Mouse (Mus musculus) kidney, embryonic 15.5 days (tissue): ENCODE data around the gene Map3k14. TPM values are rescaled to one million over a fixed set of nuclear protein-coding genes. Genes with fewer than 3 reads are reported as not detected.
A peak's percentile ranks its signal among the peaks of the same experiment; 100 is the strongest.

ENCODE experiments used
- ATAC-seq: fragments of 200-750 bp; cut with Nextera tagmentation; replicated peaks from 2 replicates; pipeline ENCODE4 v1.8.0; 2017; ENCODE audit warnings: moderate TSS enrichment; ENCODE audit not compliant: low FRiP score
- H3K27ac ChIP-seq: fragments of 300-500 bp; sonication (generic); 2 replicates; pipeline ENCODE4 v1.5.1; 2015; ENCODE audit warnings: mild to moderate bottlenecking, inconsistent platforms
- H3K27me3 ChIP-seq: fragments of 300-500 bp; sonication (generic); 2 replicates; pipeline ENCODE4 v1.6.1; 2015; ENCODE audit warnings: inconsistent platforms
- H3K36me3 ChIP-seq: fragments of 300-500 bp; sonication (generic); 2 replicates; pipeline ENCODE4 v1.6.1; 2015; ENCODE audit warnings: inconsistent platforms
- H3K4me1 ChIP-seq: fragments of 300-500 bp; sonication (generic); 2 replicates; pipeline ENCODE4 v1.6.1; 2015; ENCODE audit warnings: inconsistent platforms
- H3K4me2 ChIP-seq: fragments of 300-500 bp; sonication (generic); 2 replicates; pipeline ENCODE4 v1.6.1; 2015; ENCODE audit warnings: moderate library complexity, mild to moderate bottlenecking, inconsistent platforms
- H3K4me3 ChIP-seq: fragments of 300-500 bp; sonication (generic); replicated peaks from 2 replicates; pipeline ENCODE4 v1.5.1; 2015; ENCODE audit warnings: mild to moderate bottlenecking, inconsistent platforms
- H3K9ac ChIP-seq: fragments of 300-500 bp; sonication (generic); 2 replicates; pipeline ENCODE4 v1.6.1; 2015; ENCODE audit warnings: mild to moderate bottlenecking, inconsistent platforms
- H3K9me3 ChIP-seq: fragments of 300-500 bp; sonication (generic); replicated peaks from 2 replicates; pipeline ENCODE4 v1.6.1; 2016; ENCODE audit warnings: inconsistent platforms
- WGBS: fragments of 180-500 bp; shearing (Covaris S2); methylation state at CpG from one replicate; pipeline ENCODE4 v1.1.7; 2015; ENCODE audit warnings: mixed read lengths; 5-methylcytosine and 5-hydroxymethylcytosine counted together
- polyA plus RNA-seq: library from polyadenylated mRNA; unstranded; fragments of >200 nt; fragmentation: Nextera tagmentation; extraction: Ambion mirVana; gene quantifications from 2 replicates; pipeline ENCODE4 v1.2.1, GENCODE M21; 2015

Gene Map3k14
- polyA plus RNA-seq, 1 experiment from 2014 or later, result 4.9 TPM

DNA sequence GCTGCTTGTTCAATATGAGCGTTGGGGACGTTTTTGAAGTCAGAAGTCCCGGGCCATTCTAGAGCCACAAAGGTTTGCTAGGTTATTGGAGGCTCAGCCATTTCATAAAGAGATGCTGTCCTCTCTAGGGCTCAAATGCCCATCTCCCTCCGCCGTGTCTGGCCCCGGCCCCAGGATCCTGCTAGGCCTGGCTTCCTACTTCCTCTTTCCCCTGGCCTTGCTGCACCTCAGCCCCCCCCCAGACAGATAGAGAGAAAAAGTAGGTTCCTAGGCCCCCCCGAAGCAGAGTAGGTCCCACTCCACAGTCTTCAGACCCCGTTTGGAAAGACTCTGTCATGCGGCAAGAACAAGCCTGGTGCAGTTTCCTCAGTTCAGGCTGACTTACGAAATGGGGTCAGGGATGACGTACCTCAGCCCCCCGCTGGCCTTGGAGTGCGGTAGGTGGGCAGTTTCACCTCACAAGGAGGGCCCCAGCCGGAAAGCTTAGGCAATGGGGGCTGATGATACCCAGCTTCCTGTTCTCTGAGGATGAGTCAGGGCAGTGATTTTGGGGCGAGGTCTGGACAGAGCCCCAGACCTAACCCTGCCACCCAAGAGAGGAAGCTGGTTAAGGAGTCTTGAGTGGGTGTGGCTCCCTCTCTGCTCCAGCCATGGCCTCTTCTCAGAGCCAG lies 89.3 kb downstream of the Map3k14 start:
- WGBS, result 82% methylated on average over 15 of the region's 15 CpGs
- H3K27ac ChIP-seq, result no peak overlapping the region
- H3K9me3 ChIP-seq, result no peaks in the 10 kb centered on the region
- no peaks in the 10 kb centered on the region for H3K36me3 ChIP-seq
- no peak overlapping the region for H3K4me2 ChIP-seq
- ATAC-seq, result no peak
- H3K9ac ChIP-seq, result no peak overlapping the region
- peaks cover 16% of the 10 kb centered on the region for H3K4me1 ChIP-seq
- peaks cover 3% of the 10 kb centered on the region for H3K27me3 ChIP-seq
- H3K4me3 ChIP-seq, result no peak overlapping the region

DNA sequence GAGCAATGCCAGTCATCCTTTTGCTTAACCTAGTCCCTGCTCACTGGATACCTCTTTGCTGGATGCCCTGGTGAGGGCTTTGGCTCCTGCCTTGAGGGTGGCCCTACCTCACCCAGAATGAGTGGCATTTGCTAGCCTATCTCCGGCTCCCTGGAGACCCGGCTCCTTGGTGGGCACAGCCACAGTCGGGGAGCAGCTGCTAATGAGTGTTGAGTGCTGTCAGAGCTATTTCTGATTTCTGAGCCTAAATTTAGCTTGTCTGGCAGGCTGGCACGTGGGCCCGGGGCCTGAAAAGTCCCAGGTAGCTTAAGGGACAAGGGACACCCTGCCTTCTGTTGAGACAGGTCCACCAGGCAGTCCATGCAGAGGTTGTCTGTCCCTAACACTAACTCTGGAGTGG lies 90.1 kb downstream of the Map3k14 start:
- Histone ChIP-seq H3K4me3 (no peak overlapping the region), H3K4me2 (no peak overlapping the region), H3K9ac (no peak overlapping the region), H3K27ac (no peak overlapping the region), H3K9me3 (no peaks in the 10 kb centered on the region), H3K27me3 (peaks cover 11% of the 10 kb centered on the region), H3K36me3 (no peaks in the 10 kb centered on the region), H3K4me1 (peaks cover 21% of the 10 kb centered on the region)
- no peak for ATAC-seq
- WGBS, result 85% methylated on average over 5 of the region's 5 CpGs

DNA sequence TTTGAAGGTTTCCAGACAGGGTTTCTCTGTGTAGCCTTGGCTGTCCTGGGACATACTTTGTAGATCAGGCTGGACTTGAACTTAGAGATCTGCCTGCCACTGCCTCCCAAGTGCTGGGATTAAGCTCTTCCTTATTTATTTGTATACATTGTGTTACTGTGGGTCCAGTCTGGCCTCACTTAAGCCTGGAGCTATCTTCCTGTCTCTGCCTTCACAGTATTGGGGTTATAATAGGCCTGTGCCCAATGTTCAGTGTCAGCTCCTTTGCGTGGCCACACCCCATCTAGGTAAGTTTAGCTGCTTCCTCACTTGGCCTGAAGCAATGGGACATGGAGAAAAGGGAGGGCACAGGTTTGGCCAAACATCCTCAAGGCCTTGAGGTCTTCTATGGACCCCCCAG lies 90.8 kb downstream of the Map3k14 start:
- no peak for ATAC-seq
- H3K36me3 ChIP-seq, result no peaks in the 10 kb centered on the region
- peaks cover 24% of the 10 kb centered on the region for H3K4me1 ChIP-seq
- peaks cover 18% of the 10 kb centered on the region for H3K27me3 ChIP-seq
- H3K9me3 ChIP-seq, result no peaks in the 10 kb centered on the region
- no peak overlapping the region for H3K27ac ChIP-seq
- H3K4me2 ChIP-seq, result no peak overlapping the region
- no peak overlapping the region for H3K9ac ChIP-seq
- 100% methylated on average over 1 of the region's 1 CpGs for WGBS
- H3K4me3 ChIP-seq, result no peak overlapping the region

DNA sequence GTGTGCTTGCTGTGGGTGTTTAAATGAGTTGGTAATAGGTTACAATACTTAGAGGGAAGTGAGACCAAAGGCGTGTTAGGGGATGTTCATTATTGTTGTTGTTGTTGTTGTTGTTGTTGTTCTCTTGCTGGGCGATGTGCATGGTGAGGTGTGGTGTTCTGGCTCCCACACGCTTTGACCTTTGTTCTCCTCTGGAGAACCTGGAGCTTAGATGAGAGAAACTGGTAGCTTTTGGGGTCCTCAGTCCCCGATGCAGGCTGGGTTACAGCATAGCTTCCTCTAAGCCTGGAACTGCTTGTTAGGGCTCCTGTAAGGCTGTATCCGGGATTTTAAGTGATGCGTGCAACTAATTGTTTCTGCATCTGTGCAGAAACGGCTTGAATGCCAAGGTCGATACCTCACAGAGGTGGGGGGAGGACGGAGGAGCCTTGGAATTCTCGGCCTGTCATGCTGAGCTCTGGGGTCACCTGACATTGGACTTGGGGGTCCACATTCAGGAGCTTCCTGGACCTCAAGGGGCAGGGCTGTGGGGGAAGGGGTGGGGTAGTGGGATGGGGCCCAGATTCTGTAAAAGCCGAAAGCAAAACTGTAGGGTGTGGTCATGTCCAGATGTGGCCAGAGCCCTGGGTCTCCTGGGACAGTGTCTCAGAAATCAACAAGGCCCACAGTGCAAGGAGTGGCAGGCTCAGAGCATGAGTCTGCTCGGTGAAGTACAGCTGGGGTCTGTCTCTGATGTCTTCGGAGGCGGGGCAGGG lies 91.4 kb downstream of the Map3k14 start:
- Histone ChIP-seq H3K9ac (no peak overlapping the region), H3K4me2 (no peak overlapping the region), H3K4me3 (no peak overlapping the region), H3K27ac (no peak overlapping the region), H3K9me3 (no peaks in the 10 kb centered on the region), H3K27me3 (peaks cover 23% of the 10 kb centered on the region), H3K36me3 (no peaks in the 10 kb centered on the region), H3K4me1 (peaks cover 31% of the 10 kb centered on the region)
- 59% methylated on average over 14 of the region's 14 CpGs for WGBS
- no peak for ATAC-seq

DNA sequence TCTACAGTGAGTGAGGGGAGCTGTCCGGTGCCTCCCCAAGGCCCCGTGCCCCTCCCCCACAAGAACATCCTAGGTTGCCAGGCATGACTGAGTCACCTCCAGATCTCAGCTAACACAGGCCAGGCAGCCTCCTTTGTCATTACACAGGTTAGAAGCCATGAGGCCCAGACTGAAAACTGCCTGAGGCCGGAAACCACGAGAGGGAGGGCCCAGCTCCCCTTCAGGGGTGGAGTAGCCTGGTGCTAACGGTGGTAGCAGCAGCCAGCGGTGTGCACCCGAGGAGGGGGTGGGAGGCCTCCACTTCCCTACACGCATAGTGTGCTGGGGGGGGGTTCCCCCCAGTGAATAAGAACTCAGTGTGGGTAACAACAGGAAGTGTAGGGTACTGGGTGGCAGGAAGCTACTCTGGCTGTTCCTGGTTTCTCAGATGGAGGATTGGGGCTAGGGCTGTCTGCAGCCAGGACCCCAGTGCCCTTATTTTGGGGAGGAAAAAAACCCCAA lies 92.3 kb downstream of the Map3k14 start:
- no peaks in the 10 kb centered on the region for H3K9me3 ChIP-seq
- H3K27me3 ChIP-seq, result peaks cover 32% of the 10 kb centered on the region
- H3K9ac ChIP-seq, result no peak overlapping the region
- no peak overlapping the region for H3K4me2 ChIP-seq
- no peak overlapping the region for H3K4me3 ChIP-seq
- no peaks in the 10 kb centered on the region for H3K36me3 ChIP-seq
- H3K27ac ChIP-seq, result peak overlapping the region; percentile 62
- ATAC-seq, result peak; percentile 31; the same call in 1 of the 2 replicates
- peaks cover 39% of the 10 kb centered on the region for H3K4me1 ChIP-seq
- WGBS, result 30% methylated on average over 8 of the region's 8 CpGs

DNA sequence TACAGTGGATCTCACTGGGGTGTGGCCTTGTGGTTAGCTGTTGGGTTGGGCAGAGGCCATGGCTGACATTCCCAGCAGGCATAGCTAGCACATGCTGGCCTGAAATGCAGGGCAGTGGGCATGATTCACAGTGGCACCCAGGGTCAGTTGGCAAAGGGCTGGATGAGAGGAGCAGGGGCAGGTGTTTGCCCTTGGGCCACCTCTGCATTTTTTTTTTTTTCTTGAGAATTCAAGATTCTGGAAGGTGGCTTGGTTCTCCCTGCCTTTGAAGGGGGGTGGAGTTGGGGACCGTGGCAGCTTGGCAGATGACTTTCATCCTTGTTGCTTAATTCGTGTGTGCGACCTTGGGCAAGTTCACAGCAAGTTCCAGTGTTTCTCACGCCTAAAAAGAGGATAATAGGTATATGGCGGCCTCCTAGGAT lies 92.8 kb downstream of the Map3k14 start:
- H3K4me3 ChIP-seq, result no peak overlapping the region
- H3K27me3 ChIP-seq, result peaks cover 37% of the 10 kb centered on the region
- no peaks in the 10 kb centered on the region for H3K9me3 ChIP-seq
- H3K4me1 ChIP-seq, result peaks cover 39% of the 10 kb centered on the region
- H3K9ac ChIP-seq, result no peak overlapping the region
- peak overlapping the region; percentile 62; the same call in 1 of the 2 replicates for H3K27ac ChIP-seq
- no peak for ATAC-seq
- WGBS, result 72% methylated on average over 5 of the region's 5 CpGs
- no peaks in the 10 kb centered on the region for H3K36me3 ChIP-seq
- H3K4me2 ChIP-seq, result no peak overlapping the region

DNA sequence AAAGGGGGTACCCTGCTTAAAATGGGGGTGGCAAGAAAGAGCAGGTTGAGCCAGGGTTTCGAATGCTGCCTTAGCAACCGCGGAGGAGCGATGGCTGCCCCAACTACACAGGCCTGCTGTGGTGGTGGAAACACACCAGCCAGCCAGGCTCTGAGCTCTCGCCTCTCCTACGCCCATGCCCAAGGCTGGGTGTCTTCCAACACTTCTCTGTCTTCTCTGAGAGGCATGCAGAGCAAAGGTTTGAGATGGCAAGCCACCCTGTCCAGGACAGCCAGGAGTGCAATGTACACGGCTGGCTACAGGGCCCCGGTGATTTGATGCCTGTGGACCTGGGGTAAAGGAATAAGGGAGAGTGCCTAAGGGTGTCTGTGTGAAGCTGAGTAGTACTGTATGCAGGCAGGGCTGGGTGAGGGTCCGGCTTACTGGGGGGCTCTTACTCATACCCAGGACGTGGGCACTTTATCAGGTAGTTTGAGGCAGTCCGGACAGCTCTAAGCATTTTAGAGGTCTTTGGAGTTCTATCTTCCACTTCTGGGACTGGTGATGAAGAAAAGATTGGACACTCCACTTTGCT lies 93.4 kb downstream of the Map3k14 start:
- Histone ChIP-seq H3K9me3 (no peaks in the 10 kb centered on the region), H3K4me3 (no peak overlapping the region), H3K27me3 (peaks cover 43% of the 10 kb centered on the region), H3K9ac (no peak overlapping the region), H3K4me2 (no peak overlapping the region), H3K36me3 (no peaks in the 10 kb centered on the region), H3K4me1 (peaks cover 39% of the 10 kb centered on the region), H3K27ac (no peak overlapping the region)
- 91% methylated on average over 11 of the region's 11 CpGs for WGBS
- ATAC-seq, result no peak

DNA sequence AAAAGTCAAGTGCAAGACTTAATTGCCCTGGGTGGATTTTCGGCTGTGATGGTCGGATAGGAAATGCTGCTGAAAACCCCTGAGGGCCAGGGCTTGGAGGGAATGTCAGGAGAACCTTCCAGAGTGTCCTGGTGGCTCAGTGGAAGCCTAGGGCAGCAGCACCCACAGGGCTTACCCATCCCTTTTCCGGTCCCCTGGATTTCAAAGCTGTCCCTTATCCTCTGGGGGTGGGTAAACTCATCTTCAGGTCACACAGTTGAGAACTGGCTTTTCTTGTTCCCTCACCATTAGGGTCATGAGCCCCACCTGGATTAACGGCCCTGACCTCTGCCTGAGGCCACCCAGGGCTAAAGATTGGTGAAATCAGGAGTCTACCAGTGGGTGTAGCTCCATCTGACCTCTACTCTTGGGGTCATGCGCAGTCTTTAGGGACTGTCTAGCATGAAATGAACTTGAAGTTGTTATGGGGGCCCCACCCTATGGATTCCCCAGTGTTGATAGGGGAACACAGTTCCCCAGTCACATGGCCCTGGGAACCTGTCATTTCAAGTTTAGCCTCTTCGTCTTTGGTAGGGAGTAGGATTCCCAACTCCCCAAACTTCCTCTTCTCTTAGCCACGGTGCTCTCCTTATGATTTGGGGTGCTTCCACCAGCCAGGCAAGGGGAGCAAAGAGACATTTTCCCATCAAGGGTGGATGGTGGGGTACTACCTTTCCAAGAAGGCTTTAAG lies 94.1 kb downstream of the Map3k14 start:
- Histone ChIP-seq H3K36me3 (no peaks in the 10 kb centered on the region), H3K27me3 (peaks cover 48% of the 10 kb centered on the region), H3K4me2 (no peak overlapping the region), H3K4me3 (no peak overlapping the region), H3K27ac (no peak overlapping the region), H3K9me3 (no peaks in the 10 kb centered on the region), H3K9ac (no peak overlapping the region), H3K4me1 (peaks cover 39% of the 10 kb centered on the region)
- 79% methylated on average over 7 of the region's 7 CpGs for WGBS
- no peak for ATAC-seq

DNA sequence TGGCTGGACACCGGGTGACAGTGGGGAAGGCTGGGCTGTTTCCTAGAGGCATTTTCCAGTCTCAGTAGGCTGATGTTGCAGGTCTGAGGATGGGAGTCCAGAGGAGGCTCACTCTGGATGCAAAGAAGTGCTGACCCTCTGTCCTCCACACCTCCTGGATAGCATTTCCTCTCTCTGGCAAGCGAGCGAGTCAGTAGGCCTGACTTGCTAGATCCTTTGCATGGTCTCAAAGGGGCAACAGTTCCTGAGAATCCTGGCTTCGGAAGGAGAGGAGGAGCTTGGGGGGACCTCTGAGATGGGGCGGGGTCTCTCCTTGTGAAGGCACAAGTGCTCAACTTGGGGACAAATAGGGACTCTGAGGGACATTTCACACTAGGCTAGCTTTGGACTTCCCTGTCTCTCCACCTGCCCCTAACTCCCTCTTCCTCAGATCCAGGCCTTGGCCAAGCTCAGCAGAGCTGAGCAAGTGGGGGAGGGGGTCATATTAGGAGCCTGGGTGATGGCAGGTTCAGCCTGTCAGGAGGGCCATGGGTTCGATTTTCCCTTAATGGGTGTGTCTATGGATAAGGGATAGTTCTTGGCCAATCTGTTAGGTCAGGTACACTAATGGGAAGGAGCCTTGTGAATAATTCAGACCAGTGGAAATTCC lies 94.8 kb downstream of the Map3k14 start:
- Histone ChIP-seq H3K4me2 (peak overlapping the region; percentile 95), H3K4me3 (no peak overlapping the region; the same call in 1 of the 2 replicates)
- WGBS, result 70% methylated on average over 6 of the region's 6 CpGs

DNA sequence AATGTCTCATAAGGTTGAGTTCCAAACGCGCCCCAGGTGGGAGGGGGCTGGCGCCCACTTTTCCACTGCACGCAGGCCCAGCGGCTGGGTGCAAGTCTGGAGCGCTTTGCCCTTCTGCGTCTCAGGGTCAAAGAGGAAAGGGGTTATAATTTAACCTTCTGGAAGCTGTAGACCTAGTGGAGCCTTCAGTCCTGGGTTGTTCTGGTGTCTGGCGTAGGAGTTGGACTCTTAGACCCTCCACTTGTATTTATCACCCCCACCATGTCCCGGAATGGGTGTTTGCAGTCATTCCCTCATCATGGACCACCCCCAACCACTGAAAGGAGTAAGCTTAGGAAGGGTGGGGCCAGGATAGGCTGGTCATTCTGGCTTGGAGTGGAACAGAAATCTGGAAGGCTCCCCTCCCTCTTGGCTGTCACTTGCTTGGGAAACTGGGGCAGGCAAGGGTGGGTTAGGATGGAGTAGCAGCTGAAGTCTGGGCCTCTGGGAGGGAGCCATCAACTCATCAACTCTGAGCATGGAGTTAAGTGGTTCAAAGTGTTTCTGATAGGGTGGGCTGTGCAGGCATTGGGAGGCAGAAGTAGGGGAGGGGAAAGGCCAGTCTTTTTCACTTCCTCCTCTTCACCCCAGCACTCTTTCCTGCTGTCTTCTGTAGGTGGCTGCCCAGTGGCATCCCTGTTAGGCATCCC lies 95.4 kb downstream of the Map3k14 start:
- no peak; the same call in 1 of the 2 replicates for ATAC-seq
- H3K4me2 ChIP-seq, result peak overlapping the region; percentile 95
- 43% methylated on average over 9 of the region's 9 CpGs for WGBS
- H3K9ac ChIP-seq, result no peak overlapping the region; the same call in 1 of the 2 replicates
- peak overlapping the region; percentile 45; the same call in 1 of the 2 replicates for H3K27ac ChIP-seq
- peaks cover 48% of the 10 kb centered on the region for H3K27me3 ChIP-seq
- no peaks in the 10 kb centered on the region for H3K36me3 ChIP-seq
- peaks cover 39% of the 10 kb centered on the region for H3K4me1 ChIP-seq
- no peaks in the 10 kb centered on the region for H3K9me3 ChIP-seq
- peak overlapping the region; percentile 60 for H3K4me3 ChIP-seq

More for the DNA sequence above, 94.8 kb downstream of the Map3k14 start:
- Histone ChIP-seq H3K27ac (peak overlapping the region; percentile 45; the same call in 1 of the 2 replicates), H3K27me3 (peaks cover 48% of the 10 kb centered on the region), H3K9me3 (no peaks in the 10 kb centered on the region), H3K36me3 (no peaks in the 10 kb centered on the region), H3K9ac (no peak overlapping the region), H3K4me1 (peaks cover 39% of the 10 kb centered on the region)
- no peak for ATAC-seq

DNA sequence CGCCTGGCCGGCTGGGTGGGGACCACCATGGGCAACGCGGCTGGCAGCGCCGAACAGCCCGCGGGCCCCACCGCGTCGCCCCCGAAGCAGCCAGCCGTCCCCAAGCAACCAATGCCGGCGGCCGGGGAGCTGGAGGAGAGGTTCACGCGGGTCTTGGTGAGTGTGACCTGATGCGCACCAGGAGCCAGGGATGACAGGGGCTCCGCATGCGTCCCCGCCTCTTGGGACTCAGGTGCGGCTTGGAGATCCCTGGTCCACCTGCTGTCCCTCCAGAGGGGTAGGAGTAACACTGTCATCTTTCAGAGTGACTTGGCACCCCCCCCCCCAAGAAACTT lies 96.0 kb downstream of the Map3k14 start:
- Histone ChIP-seq H3K9me3 (no peaks in the 10 kb centered on the region), H3K4me1 (peaks cover 38% of the 10 kb centered on the region), H3K27me3 (peaks cover 48% of the 10 kb centered on the region), H3K4me3 (peak overlapping the region; percentile 60), H3K4me2 (peak overlapping the region; percentile 95), H3K27ac (no peak overlapping the region), H3K9ac (peak overlapping the region; percentile 64), H3K36me3 (no peaks in the 10 kb centered on the region)
- WGBS, result under 1% methylated on average over 23 of the region's 23 CpGs
- ATAC-seq, result no peak
